In genomic region chr3:27708581-27708980, GRCm38 (mm10) we compare ENCODE assay signal across 8 mouse cellular contexts. TPM values are rescaled to one million over a fixed set of nuclear protein-coding genes. Genes with fewer than 3 reads are reported as not detected.
DNase-seq lines count a peak whose midpoint lies in the region; ATAC-seq and TF ChIP-seq lines count a peak whose summit lies in the region.

No protein-coding gene starts in this region.

- peak overlapping the region; percentile 97 for H3K9ac ChIP-seq in heart, embryonic 14.5 days (ENCODE audit: low read length)
- 0 out of 2 replicates have a peak overlapping the region, but pooled peaks have one; percentile 47 for H3K9ac ChIP-seq in hindbrain, embryonic 12.5 days
- peak overlapping the region; percentile 85 for H3K9ac ChIP-seq in midbrain, embryonic 11.5 days (ENCODE audit: low read length)

- no peak for ATAC-seq in heart, embryonic 14.5 days (ENCODE audit: insufficient number of reproducible peaks, insufficient read depth, low FRiP score, low read depth)
- ATAC-seq in hindbrain, embryonic 12.5 days (ENCODE audit: low FRiP score): no peak
- ATAC-seq in midbrain, embryonic 11.5 days (ENCODE audit: low FRiP score): no peak

- TF ChIP-seq CTCF in brain, embryonic 14.5 days (IDR thresholded peaks at IDR 0.05; ENCODE audit: borderline replicate concordance, extremely low read depth, insufficient read depth, insufficient read length): peak; percentile 8; the same call in 1 of the 2 replicates

- no peak for TF ChIP-seq POLR2A in brain, embryonic 14.5 days (IDR thresholded peaks at IDR 0.05; ENCODE audit: borderline replicate concordance, extremely low read depth, insufficient read depth, insufficient read length, poor library complexity, severe bottlenecking)

- intact Hi-C loops in heart, postnatal 36 days (cut with DNase I): loop anchor here (2.0 to 5.0 kb wide), 3 partner anchors 16 to 51 kb away; no protein-coding TSS in a partner anchor

- DNase-seq in heart, postnatal 36 days: no peak
- no peak for DNase-seq in brain, embryonic 14.5 days (ENCODE audit: low read depth)
- DNase-seq in midbrain, embryonic 11.5 days (ENCODE audit: low spot score, missing footprints): no peak
- no peak for DNase-seq in adrenal gland, postnatal 4 days (ENCODE audit: low spot score in 2 of 2)
- no peak for DNase-seq in urinary bladder, adult 2 months (ENCODE audit: low spot score)
- DNase-seq in urinary bladder, postnatal 14 days (ENCODE audit: low spot score): no peak

- H3K4me3 ChIP-seq in heart, embryonic 14.5 days (ENCODE audit: control insufficient read depth in 1 of 2, insufficient read depth in 1 of 2, low read depth in 1 of 2, low read length in 2 of 2): peak overlapping the region; percentile 66 to 90
- H3K4me3 ChIP-seq in hindbrain, embryonic 12.5 days: peak overlapping the region; percentile 82
- H3K4me3 ChIP-seq in midbrain, embryonic 11.5 days (ENCODE audit: low read depth, low read length): peak overlapping the region; percentile 83; the same call in 1 of the 2 replicates

- no peaks in the 10 kb centered on the region; the same call in 1 of the 2 replicates for H3K36me3 ChIP-seq in heart, embryonic 14.5 days (ENCODE audit: control insufficient read depth, insufficient read depth, low read length)
- H3K36me3 ChIP-seq in hindbrain, embryonic 12.5 days: no peaks in the 10 kb centered on the region
- H3K36me3 ChIP-seq in midbrain, embryonic 11.5 days (ENCODE audit: control insufficient read depth, insufficient read depth, low read length): no peaks in the 10 kb centered on the region

- peak overlapping the region; percentile 71 for H3K4me2 ChIP-seq in heart, embryonic 14.5 days (ENCODE audit: low read length)
- H3K4me2 ChIP-seq in hindbrain, embryonic 12.5 days (replicated peaks): peak overlapping the region; percentile 67
- H3K4me2 ChIP-seq in midbrain, embryonic 11.5 days: peak overlapping the region; percentile 61

- H3K27ac ChIP-seq in heart, embryonic 14.5 days (replicated peaks in 1 of 2; ENCODE audit: control insufficient read depth in 1 of 2, insufficient read depth in 1 of 2, low read depth in 2 of 2, low read length in 2 of 2): peak overlapping the region; percentile 96 to 99; a peak in 3 of 4 replicates
- no peak overlapping the region for H3K27ac ChIP-seq in hindbrain, embryonic 12.5 days
- no peak overlapping the region for H3K27ac ChIP-seq in midbrain, embryonic 11.5 days (ENCODE audit: low read depth, low read length)

- H3K4me1 ChIP-seq in heart, embryonic 14.5 days (ENCODE audit: control insufficient read depth in 2 of 2, insufficient read depth in 2 of 2, low read length in 2 of 2): peaks cover 18 to 47% of the 10 kb centered on the region in 2 experiments
- peaks cover 12% of the 10 kb centered on the region; the same call in 1 of the 2 replicates for H3K4me1 ChIP-seq in hindbrain, embryonic 12.5 days
- H3K4me1 ChIP-seq in midbrain, embryonic 11.5 days (ENCODE audit: control insufficient read depth, insufficient read depth, low read length): peaks cover 13% of the 10 kb centered on the region

- no peaks in the 10 kb centered on the region for H3K9me3 ChIP-seq in heart, embryonic 14.5 days (ENCODE audit: control insufficient read depth, low read length)
- no peaks in the 10 kb centered on the region for H3K9me3 ChIP-seq in hindbrain, embryonic 12.5 days (replicated peaks)
- H3K9me3 ChIP-seq in midbrain, embryonic 11.5 days (ENCODE audit: control insufficient read depth, low read length): no peaks in the 10 kb centered on the region

- WGBS in heart, embryonic 14.5 days: 19% methylated on average over 5 of the region's 5 CpGs
- WGBS in hindbrain, embryonic 12.5 days: 34% methylated on average over 5 of the region's 5 CpGs
- WGBS in midbrain, embryonic 11.5 days: 34% methylated on average over 5 of the region's 5 CpGs

- no peaks in the 10 kb centered on the region for H3K27me3 ChIP-seq in heart, embryonic 14.5 days (ENCODE audit: control insufficient read depth, insufficient read depth, low read length)
- H3K27me3 ChIP-seq in hindbrain, embryonic 12.5 days: no peaks in the 10 kb centered on the region
- no peaks in the 10 kb centered on the region for H3K27me3 ChIP-seq in midbrain, embryonic 11.5 days (ENCODE audit: control insufficient read depth, insufficient read depth, low read length)

RNA-seq across cellular contexts. Expression of gene Fndc3b, which starts 2.5 kb away (rescaled TPM):
- 25.8 and 29.0 TPM in 2 replicates for polyA plus RNA-seq in heart, embryonic 14.5 days (2014; fragmentation: Nextera tagmentation; extraction: Ambion mirVana)
- total RNA-seq in heart, postnatal 36 days (2021): 10 to 100 TPM; 58.3 to 58.7 TPM
- polyA plus RNA-seq in brain, embryonic 14.5 days (2012; rRNA removed): 6.8 and 10.9 TPM in 2 replicates
- 22.4 and 22.7 TPM in 2 replicates for polyA plus RNA-seq in hindbrain, embryonic 12.5 days (2016; fragmentation: Nextera tagmentation; extraction: Ambion mirVana)
- 10.0 and 10.1 TPM in 2 replicates for polyA plus RNA-seq in midbrain, embryonic 11.5 days (2014; fragmentation: Nextera tagmentation; extraction: Ambion mirVana)
- 100 to 1,000 TPM; 110 TPM for total RNA-seq in adrenal gland, postnatal 4 days (2021)
- polyA plus RNA-seq in urinary bladder, adult 2 months (2012; rRNA removed): 26.0 and 34.5 TPM in 2 replicates

Comparison
In these comparisons a context has a peak if more than half of its experiments do, and no peak if none do; other contexts are left out.
1. H3K27ac ChIP-seq: peak in heart, embryonic 14.5 days (2 of 2); none in hindbrain, embryonic 12.5 days (single experiment) and midbrain, embryonic 11.5 days (single experiment).
2. H3K9ac ChIP-seq: peak in every context shown above with its lines; median percentile 97 in heart, embryonic 14.5 days; 85 in midbrain, embryonic 11.5 days; 47 in hindbrain, embryonic 12.5 days.
3. Peak in every context shown above with its lines, with median percentiles within 50 percentile points of each other: H3K4me2 ChIP-seq and H3K4me3 ChIP-seq.